In the genomic region with DNA sequence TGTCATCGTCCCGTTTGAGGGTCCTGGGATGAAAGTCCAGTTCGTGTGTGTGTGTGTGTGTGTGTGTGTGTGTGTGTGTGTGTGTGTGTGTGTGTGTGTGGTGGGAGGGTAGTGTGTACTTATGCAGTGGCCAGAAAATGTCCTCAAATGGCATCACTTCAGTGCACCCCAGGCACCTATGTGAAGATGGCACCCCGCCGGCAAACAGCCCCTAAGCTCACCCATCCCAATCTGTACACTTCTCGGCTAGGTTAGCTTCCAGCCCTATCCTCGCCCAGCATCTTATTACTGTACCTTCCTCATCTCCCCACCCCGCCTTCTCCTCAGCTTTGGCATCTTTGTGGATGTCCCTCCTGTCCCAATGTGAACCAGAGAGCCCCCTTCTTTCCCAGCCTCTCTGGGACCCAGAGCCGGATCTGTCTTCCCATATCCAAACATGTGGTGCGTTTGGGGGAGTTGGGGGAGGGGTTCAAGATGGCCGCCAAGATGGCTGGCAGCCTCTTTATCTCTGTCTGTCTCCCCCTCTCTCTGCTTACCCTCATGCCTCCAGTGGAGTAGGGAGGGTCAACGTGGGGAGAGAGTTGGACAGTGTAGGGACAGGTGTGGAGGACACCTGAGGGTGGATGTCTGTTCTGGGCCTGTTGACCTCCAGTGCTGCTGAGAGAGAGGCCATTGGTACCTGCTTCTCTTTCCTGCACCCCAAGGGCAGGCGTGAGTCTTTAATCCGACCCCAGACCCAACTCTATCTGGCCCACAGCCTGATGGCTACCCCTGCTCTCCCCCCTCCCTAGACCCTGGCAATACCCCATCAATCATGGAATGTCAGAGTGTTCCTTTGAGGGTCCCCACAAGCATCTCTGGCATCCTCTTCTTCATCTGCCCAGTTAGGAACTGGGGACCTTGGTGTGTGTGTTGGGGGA, we compare ENCODE assay signal across 8 mouse cellular contexts. TPM values are rescaled to one million over a fixed set of nuclear protein-coding genes. Genes with fewer than 3 reads are reported as not detected.
DNase-seq lines count a peak whose midpoint lies in the region; ATAC-seq and TF ChIP-seq lines count a peak whose summit lies in the region.

No protein-coding gene starts in this region.

- H3K36me3 ChIP-seq in kidney, embryonic 15.5 days: peaks cover 8% of the 10 kb centered on the region; the same call in 1 of the 2 replicates
- no peaks in the 10 kb centered on the region for H3K36me3 ChIP-seq in forebrain, embryonic 15.5 days

- H3K27ac ChIP-seq in kidney, embryonic 15.5 days: peak overlapping the region; percentile 60; the same call in 1 of the 2 replicates
- peak overlapping the region; percentile 100 for H3K27ac ChIP-seq in forebrain, embryonic 15.5 days (replicated peaks)

- no peaks in the 10 kb centered on the region for H3K9me3 ChIP-seq in kidney, embryonic 15.5 days (replicated peaks)
- no peaks in the 10 kb centered on the region for H3K9me3 ChIP-seq in forebrain, embryonic 15.5 days

- H3K4me1 ChIP-seq in kidney, embryonic 15.5 days: peaks cover 70% of the 10 kb centered on the region
- peaks cover 59% of the 10 kb centered on the region for H3K4me1 ChIP-seq in forebrain, embryonic 15.5 days

- peak overlapping the region; percentile 84 for H3K9ac ChIP-seq in kidney, embryonic 15.5 days
- H3K9ac ChIP-seq in forebrain, embryonic 15.5 days (replicated peaks): peak overlapping the region; percentile 99

- no peak for ATAC-seq in kidney, embryonic 15.5 days (replicated peaks; ENCODE audit: low FRiP score)
- no peak for ATAC-seq in forebrain, embryonic 15.5 days (replicated peaks)

- peak overlapping the region; percentile 92 for H3K4me2 ChIP-seq in kidney, embryonic 15.5 days
- peak overlapping the region; percentile 64 for H3K4me2 ChIP-seq in forebrain, embryonic 15.5 days (replicated peaks)

- 14% methylated on average over 14 of the region's 14 CpGs for WGBS in kidney, embryonic 15.5 days
- WGBS in forebrain, embryonic 15.5 days: 11% methylated on average over 14 of the region's 14 CpGs

- H3K4me3 ChIP-seq in kidney, embryonic 15.5 days (replicated peaks): peak overlapping the region; percentile 97
- peak overlapping the region; percentile 99 for H3K4me3 ChIP-seq in forebrain, embryonic 15.5 days

- peaks cover 3% of the 10 kb centered on the region; the same call in 1 of the 2 replicates for H3K27me3 ChIP-seq in kidney, embryonic 15.5 days
- no peaks in the 10 kb centered on the region for H3K27me3 ChIP-seq in forebrain, embryonic 15.5 days

- no peak for TF ChIP-seq CTCF in brain, embryonic 14.5 days (IDR thresholded peaks at IDR 0.05; ENCODE audit: borderline replicate concordance, extremely low read depth, insufficient read depth, insufficient read length)

- TF ChIP-seq POLR2A in brain, embryonic 14.5 days (IDR thresholded peaks at IDR 0.05; ENCODE audit: borderline replicate concordance, extremely low read depth, insufficient read depth, insufficient read length, poor library complexity, severe bottlenecking): no peak

- DNase-seq in kidney, adult 8-10 months: no peak
- peak; percentile 65 for DNase-seq in brain, embryonic 14.5 days (ENCODE audit: low read depth)
- peak; percentile 37 for DNase-seq in mesoderm, embryonic 11.5 days (ENCODE audit: low read depth, low spot score)
- no peak for DNase-seq in T-cell, adult 2 months (ENCODE audit: low spot score)
- DNase-seq in lung, adult 18-20 months: no peak
- no peak for DNase-seq in yolk sac, embryonic 10.5 days (ENCODE audit: low spot score)

RNA-seq across cellular contexts. Expression of a gene that starts 1.9 kb away (rescaled TPM):
- polyA plus RNA-seq in kidney, embryonic 15.5 days (2015; fragmentation: Nextera tagmentation; extraction: Ambion mirVana): 17.8 and 18.8 TPM in 2 replicates
- polyA plus RNA-seq in brain, embryonic 14.5 days (2012; rRNA removed): 237 and 327 TPM in 2 replicates
- polyA plus RNA-seq in forebrain, embryonic 15.5 days (2015; fragmentation: Nextera tagmentation; extraction: Ambion mirVana): 56.2 and 57.0 TPM in 2 replicates

RNA-seq across cellular contexts. Expression of a gene that starts 53.2 kb away (rescaled TPM):
- polyA plus RNA-seq in kidney, embryonic 15.5 days (2015; fragmentation: Nextera tagmentation; extraction: Ambion mirVana): 0.69 and 0.71 TPM in 2 replicates
- polyA plus RNA-seq in brain, embryonic 14.5 days (2012; rRNA removed): 0.62 and 0.77 TPM in 2 replicates
- 0.74 and 0.95 TPM in 2 replicates for polyA plus RNA-seq in forebrain, embryonic 15.5 days (2015; fragmentation: Nextera tagmentation; extraction: Ambion mirVana)

RNA-seq across cellular contexts. Expression of a gene that starts 53.5 kb away (rescaled TPM):
- polyA plus RNA-seq in kidney, embryonic 15.5 days (2015; fragmentation: Nextera tagmentation; extraction: Ambion mirVana): 60.7 and 62.2 TPM in 2 replicates
- polyA plus RNA-seq in brain, embryonic 14.5 days (2012; rRNA removed): 20.3 and 31.9 TPM in 2 replicates
- polyA plus RNA-seq in forebrain, embryonic 15.5 days (2015; fragmentation: Nextera tagmentation; extraction: Ambion mirVana): 20.7 and 22.2 TPM in 2 replicates

Comparison
In these comparisons a context has a peak if more than half of its experiments do, and no peak if none do; other contexts are left out.
1. DNase-seq: peak in brain, embryonic 14.5 days (single experiment) and mesoderm, embryonic 11.5 days (single experiment); none in kidney, adult 8-10 months (0 of 2), T-cell, adult 2 months (single experiment), lung, adult 18-20 months (0 of 2) and yolk sac, embryonic 10.5 days (single experiment).